Mouse (Mus musculus): ENCODE results near the gene Ccdc107. TPM values are rescaled to one million over a fixed set of nuclear protein-coding genes. Genes with fewer than 3 reads are reported as not detected.

The Ccdc107 gene
- total RNA-seq, 2 experiments from 2014 or later = 26.3 to 27.8 TPM

GRCm38 (mm10) chr4:43528487-43528886 lies 35.8 kb downstream of the Ccdc107 start:
- H3K27ac ChIP-seq = no peak overlapping the region
- intact Hi-C loops (cut with DNase I) = no loop called here
- TF ChIP-seq CTCF (IDR thresholded peaks at IDR 0.05) = peak; percentile 39
- H3K4me3 ChIP-seq = no peak overlapping the region
- DNase-seq = no peak

DNA sequence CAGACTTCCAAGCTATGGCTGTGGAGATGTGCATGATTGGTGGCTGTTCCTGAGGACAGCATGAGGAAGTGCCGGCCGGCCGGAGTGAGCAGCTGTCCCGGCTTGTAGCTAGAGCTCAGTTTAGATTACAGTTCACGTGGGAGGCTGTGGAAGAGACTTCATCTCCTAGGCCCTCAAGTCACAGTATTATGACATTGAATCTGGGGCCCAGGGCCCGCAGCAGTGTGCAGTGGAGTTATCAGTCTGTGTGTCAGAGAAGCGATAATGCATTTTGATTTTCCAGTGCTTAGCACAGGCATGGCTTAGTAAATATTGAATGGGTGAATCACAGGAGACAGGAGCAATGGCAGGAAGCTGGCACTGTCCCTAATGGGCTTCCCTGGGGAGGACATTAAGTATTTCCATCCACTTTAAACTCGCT lies 37.4 kb downstream of the Ccdc107 start:
- Histone ChIP-seq H3K4me3 (no peak overlapping the region), H3K27ac (peak overlapping the region; percentile 85)
- intact Hi-C loops (cut with DNase I) = no loop called here
- no peak for TF ChIP-seq CTCF (IDR thresholded peaks at IDR 0.05)
- DNase-seq = peak; percentile 64

DNA sequence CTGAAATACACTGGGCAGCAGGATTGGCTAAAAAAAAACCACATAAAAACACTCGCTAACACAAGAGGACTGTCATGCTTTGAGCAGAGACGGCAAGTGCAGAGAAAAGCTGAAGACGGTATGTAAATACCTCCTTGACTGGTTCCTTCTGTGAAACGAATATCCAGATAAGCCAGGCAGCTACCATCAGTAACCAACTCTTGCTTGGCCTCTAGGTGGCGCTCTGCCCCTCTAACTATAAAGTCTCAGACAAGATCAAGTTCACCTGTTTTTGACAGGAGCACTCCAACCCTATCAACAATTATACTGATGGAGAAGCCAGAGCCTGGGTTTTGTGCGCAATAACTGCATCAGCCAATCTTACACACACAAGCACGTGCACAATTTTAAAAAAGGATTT lies 37.9 kb downstream of the Ccdc107 start:
- TF ChIP-seq CTCF (IDR thresholded peaks at IDR 0.05) = peak; percentile 89
- DNase-seq = peak; percentile 86
- intact Hi-C loops (cut with DNase I) = no loop called here
- Histone ChIP-seq H3K27ac (peak overlapping the region; percentile 85), H3K4me3 (no peak overlapping the region; the same call in 1 of the 2 replicates)

GRCm38 (mm10) chr4:43533270-43533669 lies 40.6 kb downstream of the Ccdc107 start:
- peak; percentile 43 for DNase-seq
- intact Hi-C loops (cut with DNase I) = no loop called here
- Histone ChIP-seq H3K27ac (peak overlapping the region; percentile 85), H3K4me3 (peak overlapping the region; percentile 52; the same call in 1 of the 2 replicates)
- TF ChIP-seq CTCF (IDR thresholded peaks at IDR 0.05) = no peak

- peak; percentile 16 for DNase-seq
- intact Hi-C loops (cut with DNase I) = no loop called here
- Histone ChIP-seq H3K4me3 (no peak overlapping the region), H3K27ac (no peak overlapping the region)
- TF ChIP-seq CTCF (IDR thresholded peaks at IDR 0.05) = no peak
These were observed 42.9 kb downstream of the Ccdc107 start for GRCm38 (mm10) chr4:43535628-43536027.

DNA sequence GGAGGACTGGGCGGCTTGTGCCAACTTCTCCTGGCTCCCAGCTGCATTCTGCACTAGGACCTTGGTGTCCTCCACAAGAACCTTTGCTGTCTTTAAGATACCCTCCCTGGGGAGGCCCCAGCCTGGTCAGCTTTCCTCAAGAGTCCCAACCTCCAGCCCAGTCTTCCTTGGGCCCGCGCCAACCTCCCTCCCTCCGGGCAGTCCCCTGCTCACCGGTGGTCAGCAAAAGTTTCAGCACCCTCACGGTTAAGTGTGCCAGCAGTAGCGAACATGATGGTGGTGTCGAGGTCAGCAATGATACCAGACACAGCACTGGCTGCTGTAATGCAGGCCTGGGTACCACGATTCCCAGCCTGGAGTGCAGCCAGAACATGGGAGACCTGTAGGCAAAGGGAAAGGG lies 43.3 kb downstream of the Ccdc107 start:
- Histone ChIP-seq H3K4me3 (no peak overlapping the region), H3K27ac (no peak overlapping the region)
- intact Hi-C loops (cut with DNase I) = no loop called here
- no peak for TF ChIP-seq CTCF (IDR thresholded peaks at IDR 0.05)
- DNase-seq = peak; percentile 44

GRCm38 (mm10) chr4:43542044-43542443 lies 49.3 kb downstream of the Ccdc107 start:
- TF ChIP-seq CTCF (IDR thresholded peaks at IDR 0.05) = no peak
- DNase-seq = peak; percentile 13
- intact Hi-C loops (cut with DNase I) = loop anchor here (2.0 kb wide), 1 partner anchor 15 kb away; no protein-coding TSS in a partner anchor
- H3K4me3 ChIP-seq = no peak overlapping the region
- peak overlapping the region; percentile 20; the same call in 1 of the 2 replicates for H3K27ac ChIP-seq

Other genes with a start within 250 kb of the Ccdc107 start
- under 1 TPM in 1 of 2 experiments, not detected in 1; 0.06 TPM for gene Atp8b5, start 225.7 kb upstream of the Ccdc107 start, total RNA-seq (2021)
- gene Rusc2, start 110.9 kb upstream of the Ccdc107 start, total RNA-seq (2021) = 10 to 100 TPM; 19.0 to 29.6 TPM
- gene Fam166b, start 63.8 kb upstream of the Ccdc107 start, total RNA-seq (2021) = not detected
- 10 to 100 TPM; 55.7 to 57.8 TPM for gene Tesk1, start 51.0 kb upstream of the Ccdc107 start, total RNA-seq (2021)
- gene Cd72, start 38.3 kb upstream of the Ccdc107 start, total RNA-seq (2021) = not detected
- gene Sit1, start 9.2 kb upstream of the Ccdc107 start, total RNA-seq (2021) = not detected
- not detected for gene Arhgef39, start 6.8 kb downstream of the Ccdc107 start, total RNA-seq (2021)
- 1 to 10 TPM; 3.7 to 4.8 TPM for gene Car9, start 14.1 kb downstream of the Ccdc107 start, total RNA-seq (2021)
- over 10,000 TPM in 1 of 2 experiments, 1,000 to 10,000 TPM in 1; 4,293 to 10,756 TPM for gene Tpm2, start 30.9 kb downstream of the Ccdc107 start, total RNA-seq (2021)
- 10 to 100 TPM; 40.3 to 47.4 TPM for gene Creb3, start 69.4 kb downstream of the Ccdc107 start, total RNA-seq (2021)
- 10 to 100 TPM; 52.3 to 62.4 TPM for gene Tln1, start 69.8 kb downstream of the Ccdc107 start, total RNA-seq (2021)
- gene Rgp1, start 85.8 kb downstream of the Ccdc107 start, total RNA-seq (2021) = 10 to 100 TPM; 20.0 to 24.3 TPM
- gene Gba2, start 86.0 kb downstream of the Ccdc107 start, total RNA-seq (2021) = 1 to 10 TPM; 4.8 to 5.5 TPM
- gene Msmp, start 91.6 kb downstream of the Ccdc107 start, total RNA-seq (2021) = under 1 TPM in 1 of 2 experiments, not detected in 1; 0.45 TPM
- 10 to 100 TPM; 32.4 to 51.4 TPM for gene Npr2, start 139.0 kb downstream of the Ccdc107 start, total RNA-seq (2021)
- gene Spag8, start 160.7 kb downstream of the Ccdc107 start, total RNA-seq (2021) = under 1 TPM in 1 of 2 experiments, not detected in 1; 0.31 TPM
- gene Hint2, start 163.6 kb downstream of the Ccdc107 start, total RNA-seq (2021) = 10 to 100 TPM; 35.8 to 47.9 TPM
- 10 to 100 TPM in 1 of 2 experiments, 1 to 10 TPM in 1; 8.4 to 14.9 TPM for gene Tmem8b, start 176.1 kb downstream of the Ccdc107 start, total RNA-seq (2021)
- gene Fam221b, start 176.2 kb downstream of the Ccdc107 start, total RNA-seq (2021) = under 1 TPM; 0.08 to 0.15 TPM
- gene Olfr70, start 207.9 kb downstream of the Ccdc107 start, total RNA-seq (2021) = not detected
- gene Olfr71, start 217.4 kb downstream of the Ccdc107 start, total RNA-seq (2021) = not detected
- 1 to 10 TPM; 1.1 to 2.4 TPM for gene Hrct1, start 234.3 kb downstream of the Ccdc107 start, total RNA-seq (2021)
- gene Spaar, start 237.1 kb downstream of the Ccdc107 start, total RNA-seq (2021) = 1 to 10 TPM; 1.4 to 2.3 TPM

Data from gastrocnemius, adult 2 months (tissue).